32 mouse cellular contexts compared by ENCODE assay signal in genomic region chr16:38080201-38080600, GRCm38 (mm10).
"Had no signal": no experiment of that assay in that cellular context is flagged by ENCODE, and none has a peak within 500 bp of the region (broad histone marks: within the 10 kb centered on the region; RNA-seq: fewer than 3 reads in every experiment).

No protein-coding gene starts in this region.

- H3K36me3 ChIP-seq: limb, embryonic 10.5 days; limb, embryonic 12.5 days; limb, embryonic 13.5 days; limb, embryonic 15.5 days; liver, embryonic 13.5 days; liver, embryonic 15.5 days; lung, embryonic 15.5 days; midbrain, embryonic 10.5 days; midbrain, embryonic 12.5 days; midbrain, embryonic 13.5 days; midbrain, embryonic 15.5 days; neural tube, embryonic 12.5 days had no signal

- H3K4me2 ChIP-seq: limb, embryonic 12.5 days; limb, embryonic 13.5 days; limb, embryonic 15.5 days; liver, embryonic 11.5 days; liver, embryonic 13.5 days; liver, embryonic 15.5 days; lung, embryonic 14.5 days; lung, embryonic 15.5 days; midbrain, embryonic 11.5 days; midbrain, embryonic 12.5 days; midbrain, embryonic 13.5 days; midbrain, embryonic 15.5 days; neural tube, embryonic 12.5 days had no signal

- ATAC-seq: liver, postnatal 0 days; lung, postnatal 0 days; midbrain, embryonic 13.5 days; midbrain, embryonic 15.5 days; midbrain, embryonic 16.5 days had no signal

- H3K4me1 ChIP-seq: limb, embryonic 10.5 days; limb, embryonic 12.5 days; limb, embryonic 13.5 days; limb, embryonic 15.5 days; liver, embryonic 13.5 days; liver, embryonic 15.5 days; lung, embryonic 15.5 days; megakaryocyte, embryonic 14.5 days; midbrain, embryonic 10.5 days; midbrain, embryonic 12.5 days; midbrain, embryonic 13.5 days; midbrain, embryonic 15.5 days; neural tube, embryonic 12.5 days had no signal

- H3K27ac ChIP-seq: left cerebral cortex, adult 2 months; limb, embryonic 10.5 days; limb, embryonic 12.5 days; limb, embryonic 13.5 days; limb, embryonic 15.5 days; liver, embryonic 13.5 days; liver, embryonic 14.5 days; liver, embryonic 15.5 days; lung, embryonic 15.5 days; macrophage; midbrain, embryonic 10.5 days; midbrain, embryonic 12.5 days; midbrain, embryonic 13.5 days; midbrain, embryonic 15.5 days; neural tube, embryonic 12.5 days had no signal

- DNase-seq: left cerebral cortex, postnatal 4 days; liver; liver, embryonic 13.5 days; liver, postnatal 0 days; lung, adult 18-20 months; lung, adult 2 months; lung, embryonic 14.5 days; lung, postnatal 10 days; lung, postnatal 14 days; lung, postnatal 36 days; lung, postnatal 4 days; midbrain, embryonic 14.5 days had no signal

- H3K9me3 ChIP-seq: limb, embryonic 10.5 days; limb, embryonic 12.5 days; limb, embryonic 13.5 days; limb, embryonic 15.5 days; liver, embryonic 13.5 days; liver, embryonic 15.5 days; lung, embryonic 15.5 days; midbrain, embryonic 10.5 days; midbrain, embryonic 12.5 days; midbrain, embryonic 13.5 days; midbrain, embryonic 15.5 days; neural tube, embryonic 12.5 days had no signal

- H3K27me3 ChIP-seq: limb, embryonic 12.5 days; limb, embryonic 13.5 days; limb, embryonic 15.5 days; liver, embryonic 13.5 days; liver, embryonic 15.5 days; lung, embryonic 15.5 days; megakaryocyte, embryonic 14.5 days; midbrain, embryonic 12.5 days; midbrain, embryonic 13.5 days; midbrain, embryonic 15.5 days; neural tube, embryonic 12.5 days had no signal

- H3K9ac ChIP-seq: limb, embryonic 12.5 days; limb, embryonic 13.5 days; limb, embryonic 15.5 days; liver, embryonic 13.5 days; liver, embryonic 14.5 days; liver, embryonic 15.5 days; liver, postnatal 0 days; lung, embryonic 14.5 days; lung, embryonic 15.5 days; midbrain, embryonic 12.5 days; midbrain, embryonic 13.5 days; midbrain, embryonic 15.5 days; neural tube, embryonic 12.5 days had no signal

- H3K4me3 ChIP-seq: left cerebral cortex, adult 2 months; limb, embryonic 10.5 days; limb, embryonic 12.5 days; limb, embryonic 13.5 days; limb, embryonic 15.5 days; liver, embryonic 13.5 days; liver, embryonic 15.5 days; lung, embryonic 15.5 days; megakaryocyte, embryonic 14.5 days; midbrain, embryonic 10.5 days; midbrain, embryonic 12.5 days; midbrain, embryonic 13.5 days; midbrain, embryonic 15.5 days; myocyte; neural tube, embryonic 12.5 days had no signal
